Mouse (Mus musculus) ES-E14 (cell line): ENCODE measurements at regions not wholly inside any gene's neighbourhood (a gene's known extent, or its start where the extent isn't known, plus 50 kb on each side); places are given as distances from the start of the nearest gene placed in this dataset.

ENCODE experiments used
- MAFK ChIP-seq: IDR thresholded peaks from 2 replicates; pipeline ENCODE4 v1.6.1; 2014; ENCODE audit warnings: mild to moderate bottlenecking, low read depth, low read length, inconsistent platforms; ENCODE audit not compliant: insufficient read depth
- ZC3H11A ChIP-seq: IDR thresholded peaks from 2 replicates; pipeline ENCODE4 v1.6.1; 2012; ENCODE audit warnings: low read depth, mild to moderate bottlenecking, inconsistent platforms, low read length, borderline replicate concordance

GRCm38 (mm10) chr6:147928951-147929350 lies 118.1 kb upstream of the Far2 start:
- TF ChIP-seq MAFK (no peak), ZC3H11A (no peak)
